Mouse (Mus musculus): ENCODE data around the gene Tmem63c.

Gene Tmem63c

DNA sequence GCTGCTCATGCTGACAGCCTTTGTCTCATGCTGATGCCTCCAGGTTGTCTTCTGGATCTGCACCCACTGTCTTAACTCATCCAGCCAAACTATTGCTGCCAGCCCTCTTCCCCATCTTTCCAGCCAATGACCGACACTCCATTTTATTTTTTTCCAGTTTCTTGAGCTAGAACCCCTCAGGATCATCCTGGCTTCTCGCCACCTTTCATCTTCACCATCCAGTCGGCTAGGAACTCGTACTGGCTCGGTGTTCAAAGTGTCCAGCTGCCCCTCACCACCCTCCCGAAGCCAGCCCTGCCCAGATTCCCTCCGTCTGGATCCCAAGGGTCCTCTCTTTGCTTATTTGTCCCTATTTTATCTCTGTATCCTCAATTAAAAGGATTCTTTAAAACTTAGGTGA, 33.7 kb downstream of the Tmem63c start:
- no peak for DNase-seq (ENCODE audit: low spot score in 2 of 2)

DNA sequence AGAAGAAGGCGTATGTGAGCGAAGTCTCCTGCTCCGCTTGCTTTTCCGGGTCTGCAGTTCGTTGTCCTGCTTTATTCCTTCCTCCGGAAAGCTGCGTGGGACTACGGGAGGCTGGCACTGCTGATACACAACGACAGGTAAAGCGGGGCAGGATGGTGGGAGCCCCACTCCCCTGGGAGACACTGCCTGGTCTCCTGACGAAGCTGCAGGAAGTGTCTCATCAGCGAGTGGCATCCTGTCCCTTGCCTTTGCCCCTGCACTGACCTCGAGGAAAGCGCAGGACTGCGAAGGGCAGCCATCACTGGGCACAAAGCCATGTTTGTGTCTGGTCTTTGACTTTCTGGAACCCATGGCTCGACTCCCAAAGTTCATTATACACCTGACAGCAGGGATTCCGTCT, 35.9 kb downstream of the Tmem63c start:
- no peak for DNase-seq (ENCODE audit: low spot score in 2 of 2)

DNA sequence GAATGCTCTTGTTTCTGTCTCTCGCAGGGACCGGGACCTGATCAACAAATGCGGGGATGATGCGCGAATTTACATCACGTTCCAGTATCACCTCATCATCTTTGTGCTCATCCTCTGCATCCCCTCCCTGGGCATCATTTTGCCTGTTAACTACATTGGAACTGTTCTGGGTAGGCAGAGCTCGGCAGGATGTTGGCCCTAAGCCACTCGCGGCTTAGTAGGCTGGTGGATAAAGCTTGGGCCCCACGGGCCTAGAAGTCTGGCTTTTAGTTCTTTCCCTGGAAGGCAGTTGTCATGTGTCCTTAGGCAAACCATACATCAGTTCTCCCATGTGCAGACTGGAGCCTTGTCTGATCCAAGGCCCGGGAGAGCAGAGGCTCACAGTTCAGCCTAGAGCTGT, 44.3 kb downstream of the Tmem63c start:
- no peak for DNase-seq (ENCODE audit: low spot score in 2 of 2)

DNA sequence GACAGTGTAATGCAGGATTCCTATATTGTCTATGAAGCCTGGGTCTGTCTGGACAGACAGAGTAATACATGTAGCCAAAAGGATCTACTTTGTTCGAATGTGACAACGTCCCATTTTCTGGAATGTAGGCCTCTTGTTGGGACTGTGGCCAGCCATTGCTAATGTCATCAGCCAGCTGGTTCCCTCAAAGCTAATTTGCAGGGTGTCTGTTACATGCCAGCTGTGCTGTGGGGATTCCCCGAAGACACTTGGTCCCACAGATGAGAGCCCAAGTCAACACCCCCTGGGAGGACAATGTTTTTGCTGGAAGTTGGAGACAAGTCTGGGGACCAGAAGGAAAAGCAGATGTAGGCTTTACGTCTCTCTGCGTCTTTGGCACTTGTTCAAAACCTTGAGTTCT, 45.3 kb downstream of the Tmem63c start:
- DNase-seq (ENCODE audit: low spot score in 2 of 2): no peak

DNA sequence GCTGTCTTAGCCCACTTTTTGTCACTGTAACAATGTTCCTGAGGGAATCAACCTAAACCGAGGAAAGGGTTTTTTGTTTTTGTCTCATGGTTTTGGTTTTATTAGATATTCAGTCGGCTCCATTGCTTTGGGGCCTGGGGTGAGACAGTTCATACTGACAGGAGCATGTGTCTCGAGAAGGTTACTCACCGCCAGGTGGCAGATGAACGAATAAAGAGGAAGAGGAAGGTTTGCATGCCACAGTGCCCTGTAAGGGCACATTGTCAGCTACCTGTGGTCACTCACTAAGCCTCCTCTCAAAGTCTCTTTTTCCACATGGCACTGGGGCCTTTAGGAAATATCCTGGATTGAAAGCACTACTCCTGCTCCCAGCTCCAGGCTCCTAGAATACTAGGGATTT, 49.4 kb downstream of the Tmem63c start:
- no peak for DNase-seq (ENCODE audit: low spot score in 2 of 2)

DNA sequence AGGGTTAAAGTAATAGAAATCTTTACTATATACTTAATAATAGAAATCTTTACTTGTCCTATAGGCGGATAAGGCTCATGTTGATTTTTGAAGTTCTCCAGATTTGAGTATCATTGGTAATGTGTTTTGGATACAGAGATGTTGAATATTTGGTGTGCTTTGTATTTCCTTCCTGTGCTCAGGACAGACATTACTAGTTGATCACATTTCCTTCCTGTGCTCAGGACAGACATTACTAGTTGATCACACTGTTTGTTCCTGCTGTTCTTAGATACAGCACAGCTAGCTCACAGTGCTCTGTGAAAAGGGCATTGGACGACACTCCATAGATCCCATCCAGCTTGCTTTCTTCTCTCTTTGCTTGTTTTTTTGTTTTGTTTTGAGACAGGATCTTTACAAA, 55.5 kb downstream of the Tmem63c start:
- no peak for DNase-seq (ENCODE audit: low spot score in 2 of 2)

DNA sequence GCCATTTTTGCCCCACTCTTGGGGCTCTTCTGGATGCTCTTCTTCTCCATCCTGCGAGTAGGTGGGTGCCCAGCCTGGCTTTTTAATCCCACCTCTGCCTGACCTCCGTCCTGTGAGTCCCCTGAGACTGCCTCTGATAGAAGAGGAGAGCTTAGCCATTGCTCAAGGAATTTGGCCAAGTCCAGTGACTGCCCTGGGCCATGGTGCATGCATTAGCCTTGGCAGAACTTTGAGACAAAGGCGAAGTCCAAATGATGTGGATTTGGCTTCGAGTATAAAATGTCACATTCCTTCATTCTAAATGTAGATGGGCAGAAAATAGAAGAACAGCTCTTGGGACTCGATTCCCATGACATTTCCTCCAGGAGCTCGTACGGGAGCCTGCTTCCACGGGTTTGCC, 61.7 kb downstream of the Tmem63c start:
- DNase-seq (ENCODE audit: low spot score in 2 of 2): no peak

DNA sequence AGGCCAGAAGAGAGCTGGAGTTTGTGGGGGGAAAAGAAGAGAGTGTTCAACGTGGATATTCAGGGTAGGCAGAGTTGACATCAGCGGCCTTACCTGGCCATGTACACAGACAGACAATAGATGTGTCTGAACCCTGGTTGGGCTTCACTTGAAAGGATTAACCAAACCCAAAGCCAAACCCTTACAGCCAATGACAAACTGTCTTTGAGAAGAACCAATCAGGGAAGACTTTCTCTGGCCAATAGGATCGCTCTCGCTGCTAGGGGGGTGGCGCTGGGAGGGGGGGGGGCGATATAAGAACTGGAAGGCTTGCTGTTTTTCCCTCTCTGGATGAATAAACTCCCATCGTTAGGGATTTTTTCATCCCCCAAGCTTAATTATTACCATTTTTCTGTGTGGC, 66.1 kb downstream of the Tmem63c start:
- no peak for DNase-seq (ENCODE audit: low spot score in 2 of 2)

DNA sequence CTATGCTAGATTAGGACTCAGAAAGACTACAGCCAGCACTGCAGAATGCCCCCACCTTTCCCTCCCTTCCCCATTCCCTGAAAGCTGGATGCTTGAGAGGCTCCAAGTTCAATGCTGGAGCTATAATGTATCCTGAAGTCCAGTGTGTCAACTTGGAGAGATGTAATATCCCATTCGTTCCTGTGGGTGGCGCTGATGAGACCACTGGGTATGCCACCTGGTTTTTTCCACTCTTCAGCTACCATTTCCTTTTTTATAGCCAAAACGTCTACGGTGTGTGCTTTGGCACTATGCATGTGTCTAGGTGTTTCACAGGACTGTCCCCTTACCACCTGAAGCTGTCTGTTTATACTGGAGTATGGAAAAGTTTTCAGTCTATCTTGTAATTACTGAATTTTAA, 67.2 kb downstream of the Tmem63c start:
- DNase-seq (ENCODE audit: low spot score in 2 of 2): no peak

DNA sequence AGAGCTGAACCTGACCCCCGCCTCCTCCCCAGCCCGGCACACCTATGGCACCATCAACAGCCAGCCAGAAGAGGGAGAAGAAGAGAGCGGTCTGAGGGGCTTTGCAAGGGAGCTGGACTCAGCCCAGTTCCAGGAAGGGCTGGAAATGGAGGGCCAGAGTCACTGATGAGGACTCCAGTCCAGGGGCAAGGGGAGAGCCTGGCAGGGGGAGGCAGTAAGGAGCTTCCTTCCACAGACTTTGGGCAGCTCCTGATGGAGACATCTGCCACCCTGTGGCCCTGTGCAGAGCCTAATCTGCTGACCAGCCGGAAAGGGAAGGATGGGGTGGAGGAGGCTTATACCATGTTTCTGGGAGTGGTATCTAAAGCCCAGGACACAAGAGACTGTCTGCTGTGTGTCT, 68.1 kb downstream of the Tmem63c start:
- no peak for DNase-seq (ENCODE audit: low spot score in 2 of 2)

DNA sequence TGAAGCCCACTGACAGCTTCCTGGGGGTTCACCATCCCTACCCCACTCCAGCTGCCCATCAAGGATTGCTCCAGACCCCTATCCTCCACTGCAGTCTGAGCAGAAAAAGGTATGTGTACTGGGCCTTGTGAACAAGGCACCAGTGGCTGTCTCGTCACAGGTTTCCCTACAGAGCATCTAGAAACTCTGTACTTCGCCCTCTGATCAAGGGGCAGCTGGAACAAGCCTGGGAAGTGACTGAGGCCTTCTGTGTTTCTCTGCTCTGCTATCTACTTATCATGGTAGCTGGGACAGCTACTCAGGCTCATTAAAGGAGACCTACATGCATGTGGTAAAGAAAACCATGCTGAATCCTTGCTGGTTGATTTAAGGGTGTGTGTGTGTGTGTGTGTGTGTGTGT, 68.6 kb downstream of the Tmem63c start:
- DNase-seq (ENCODE audit: low spot score in 2 of 2): no peak

DNA sequence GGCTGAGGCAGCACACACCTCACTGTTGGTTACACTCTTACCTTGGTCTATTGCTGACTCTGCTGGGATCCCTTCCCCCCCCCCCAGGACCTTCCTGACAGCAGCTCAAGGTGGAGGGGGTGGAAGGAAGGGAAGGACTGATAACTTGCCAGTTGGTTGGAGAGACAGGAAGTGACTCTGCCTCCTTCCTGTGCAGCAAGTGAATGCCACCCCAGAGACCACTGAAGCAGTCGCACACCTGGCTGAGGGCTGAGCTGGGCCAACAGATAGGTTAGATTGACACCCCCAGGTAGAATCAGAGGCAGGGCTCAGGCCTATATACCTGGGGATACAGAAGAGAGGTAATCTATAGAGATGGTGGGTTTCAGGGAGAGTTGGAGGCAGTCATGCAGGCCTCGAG, 70.8 kb downstream of the Tmem63c start:
- no peak for DNase-seq (ENCODE audit: low spot score in 2 of 2)

DNA sequence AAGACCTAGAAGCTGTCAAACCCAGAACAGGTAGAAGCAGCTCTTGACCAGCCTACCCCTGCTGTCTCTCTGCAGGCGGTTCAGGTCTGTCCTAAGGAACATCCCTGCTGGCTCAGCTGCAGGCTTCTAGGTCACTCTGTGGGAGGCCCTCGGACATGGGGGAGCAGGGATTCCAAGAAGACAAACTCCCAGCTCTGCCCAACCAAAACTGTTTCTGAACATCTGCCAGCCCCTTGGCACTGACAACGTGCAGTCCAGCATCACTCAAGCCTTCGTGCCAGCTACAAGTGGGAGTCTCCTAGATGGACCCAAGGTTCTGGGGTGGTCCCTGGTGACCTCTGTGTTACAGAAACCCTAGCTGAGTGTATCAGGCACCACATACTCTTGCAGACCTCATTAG, 72.1 kb downstream of the Tmem63c start:
- no peak for DNase-seq (ENCODE audit: low spot score in 2 of 2)

DNA sequence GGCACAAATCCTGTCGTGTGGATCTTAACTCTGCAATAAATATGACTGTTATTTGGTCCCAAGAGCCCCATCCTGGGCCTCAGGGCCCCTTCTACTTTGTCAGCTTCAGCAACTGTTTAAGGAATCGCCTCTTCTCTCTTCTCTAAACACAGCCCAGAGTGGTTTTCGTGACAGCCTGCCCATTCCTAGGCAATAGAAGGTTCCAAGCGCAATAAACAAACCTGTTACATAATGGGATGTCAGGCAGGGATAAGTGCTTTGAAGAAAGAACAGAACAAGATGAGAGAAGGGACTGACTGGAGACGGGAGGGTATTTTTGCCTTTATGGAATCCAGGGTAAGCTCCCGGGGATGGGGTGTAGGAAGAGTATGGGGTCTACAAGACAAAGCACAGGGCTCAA, 72.5 kb downstream of the Tmem63c start:
- no peak for DNase-seq (ENCODE audit: low spot score in 2 of 2)

DNA sequence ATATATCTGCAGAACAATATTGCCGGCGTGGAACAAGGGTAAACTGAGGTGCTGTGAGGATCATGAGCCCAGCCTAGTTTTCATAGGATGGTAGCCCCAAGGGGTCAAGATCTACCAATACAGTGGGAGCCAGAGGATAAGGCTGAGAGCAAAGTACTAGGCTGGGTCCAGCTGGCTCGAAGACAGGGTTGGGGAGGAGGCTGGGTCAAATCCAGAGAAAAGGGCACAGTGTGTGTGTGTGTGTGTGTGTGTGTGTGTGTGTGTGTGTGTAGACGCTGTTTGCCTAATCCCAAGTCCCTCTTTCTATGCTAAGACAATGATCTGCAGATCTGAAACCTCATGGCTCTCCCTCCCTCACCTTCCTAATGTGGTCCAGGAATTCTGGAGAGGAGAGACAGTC, 79.2 kb downstream of the Tmem63c start:
- DNase-seq (ENCODE audit: low spot score in 2 of 2): no peak

DNA sequence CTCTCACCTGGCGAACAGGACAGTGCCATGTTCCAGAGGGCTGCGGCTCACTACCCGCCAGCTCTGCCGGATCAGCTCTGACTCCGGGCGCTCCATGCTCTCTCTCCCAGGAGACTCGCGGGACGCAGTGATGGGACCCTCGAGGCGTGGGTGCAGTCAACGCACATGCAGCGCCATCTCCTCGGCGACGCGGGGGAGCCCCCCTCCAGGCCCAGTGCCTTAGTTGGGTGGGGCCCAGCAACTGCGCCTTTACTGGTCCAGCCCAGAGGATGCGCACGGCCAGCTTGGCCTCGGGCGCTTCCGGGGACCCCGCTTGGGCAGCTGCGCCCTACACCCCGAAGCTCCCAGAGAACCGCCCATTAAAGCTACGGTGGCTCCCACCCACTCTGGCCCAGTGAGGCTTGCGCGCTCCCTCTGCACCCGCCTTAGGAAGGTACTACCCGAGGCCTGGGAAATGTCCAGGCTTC, 81.1 kb downstream of the Tmem63c start, which contains the start of gene Ngb:
Gene Ngb (minus strand): TSS at position 375 of the 467 bp plus-strand sequence.
- DNase-seq (ENCODE audit: low spot score in 2 of 2): no peak

DNA sequence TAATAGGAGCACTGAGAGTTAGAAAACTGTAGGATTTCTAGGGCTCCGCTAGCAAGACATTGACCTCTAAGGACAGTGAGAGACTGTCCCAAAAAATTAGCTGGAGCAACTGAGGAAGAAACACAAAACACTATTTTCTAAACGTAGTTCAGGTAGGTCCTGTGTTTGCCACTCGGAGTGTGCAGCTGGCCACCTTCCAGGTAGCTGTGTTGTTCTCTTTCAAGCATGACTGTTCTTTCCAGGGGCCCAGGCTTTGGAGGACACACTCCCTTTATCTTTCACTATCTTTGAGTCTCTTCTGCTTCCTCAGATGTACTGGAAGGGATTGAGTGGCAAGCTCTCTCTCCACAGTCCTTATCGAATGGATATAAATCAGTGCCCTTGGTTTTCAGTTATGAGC, 82.3 kb downstream of the Tmem63c start:
- no peak for DNase-seq (ENCODE audit: low spot score in 2 of 2)

DNA sequence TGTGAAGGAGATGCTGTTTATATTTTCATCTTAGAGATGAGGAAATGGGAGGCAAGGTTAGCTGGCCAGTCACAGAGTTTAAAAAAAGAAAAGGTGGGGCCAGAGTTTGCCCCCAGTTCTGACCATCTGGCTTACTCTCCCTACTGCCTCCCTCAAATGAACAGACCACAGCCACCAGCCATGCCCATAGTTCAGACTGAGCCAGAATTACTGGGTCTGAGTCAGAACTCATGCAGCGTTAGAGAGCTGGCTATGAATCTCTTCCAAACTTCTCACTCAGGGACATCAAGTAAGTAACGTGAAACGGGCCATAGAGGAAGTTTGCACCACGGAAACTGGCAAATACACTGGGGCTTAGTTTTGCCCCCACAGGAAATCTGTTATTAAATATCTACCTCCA, 83.7 kb downstream of the Tmem63c start:
- no peak for DNase-seq (ENCODE audit: low spot score in 2 of 2)

DNA sequence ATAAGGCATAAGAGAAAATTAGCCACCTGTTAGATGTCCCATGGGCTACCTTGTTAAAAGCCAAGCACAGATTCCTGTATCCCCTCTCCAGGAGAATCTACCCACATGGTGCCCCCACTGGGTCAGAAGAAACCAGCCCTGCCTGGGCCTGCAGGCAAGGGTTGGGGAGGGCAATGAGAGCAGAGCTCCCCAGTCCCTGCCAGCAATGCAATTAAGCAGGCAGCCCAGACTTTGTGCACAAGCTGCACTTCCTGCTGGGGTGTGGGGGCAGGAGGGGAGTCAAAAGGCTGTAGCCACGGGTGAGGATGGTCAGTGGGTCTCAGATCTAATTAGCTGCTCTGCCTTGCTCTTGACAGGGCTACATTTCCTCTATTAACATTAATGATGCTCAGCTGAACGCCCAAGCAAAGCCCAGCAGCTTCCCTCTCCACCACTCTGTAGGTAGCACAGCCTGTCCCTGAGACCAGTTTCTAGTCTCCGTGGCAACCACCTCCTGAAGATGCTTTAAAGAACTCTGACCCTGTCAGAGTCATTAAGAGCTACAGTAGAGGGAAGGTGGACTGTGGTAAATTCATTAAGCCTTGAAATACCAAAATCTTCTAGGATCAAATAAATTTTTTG, 86.3 kb downstream of the Tmem63c start:
- no peak for DNase-seq (ENCODE audit: low spot score in 2 of 2)

DNA sequence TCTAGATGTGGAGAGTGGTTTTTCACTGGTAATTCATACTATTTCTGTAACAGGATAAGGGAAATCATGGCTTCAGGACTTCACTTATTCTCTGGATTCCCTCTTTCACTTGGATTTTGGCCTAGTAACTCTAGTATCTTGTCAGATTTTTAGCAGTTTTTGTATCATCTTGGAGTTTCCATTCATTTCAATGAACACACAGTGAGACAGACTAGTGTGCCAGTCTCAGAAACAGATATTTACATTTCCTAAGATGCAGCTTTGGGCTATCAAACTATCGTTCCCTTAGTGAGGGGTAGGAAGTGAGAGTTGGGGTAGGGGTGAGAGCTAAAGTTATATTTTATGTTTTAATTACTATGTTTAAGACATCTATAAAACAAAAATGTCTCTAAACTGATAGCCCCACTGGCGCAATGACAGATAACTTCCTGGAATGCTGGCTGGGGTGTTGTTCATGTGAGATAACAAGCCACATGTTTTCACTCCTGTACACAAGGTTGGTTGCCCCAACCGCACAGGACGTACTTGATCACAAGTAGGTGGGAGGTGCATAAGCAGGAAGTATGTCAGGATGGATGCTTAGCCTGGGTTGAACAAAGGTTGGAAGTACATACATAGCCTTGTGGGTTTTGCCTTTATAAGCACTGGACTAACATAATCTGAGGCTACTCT, 100.9 kb downstream of the Tmem63c start:
- DNase-seq (ENCODE audit: low spot score in 2 of 2): no peak

DNA sequence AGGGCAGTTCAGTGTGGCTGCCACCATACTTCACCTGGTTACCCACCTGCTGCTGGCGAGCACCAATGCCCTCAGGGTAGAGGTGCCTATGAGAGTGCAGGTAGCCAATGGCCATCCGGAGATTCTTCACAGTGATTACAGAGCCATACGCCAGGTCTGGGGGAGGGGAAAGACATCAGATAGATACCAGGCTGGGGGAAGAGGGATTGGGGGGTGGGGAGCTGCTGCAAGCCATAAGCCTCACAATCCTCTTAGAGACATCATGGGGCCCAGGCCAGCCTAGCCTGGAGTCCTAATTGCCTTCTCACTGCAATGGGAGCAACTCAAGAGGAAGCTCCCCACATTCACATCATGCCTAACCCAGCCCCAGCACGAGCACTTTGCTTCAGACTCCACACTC, 106.1 kb downstream of the Tmem63c start:
- no peak for DNase-seq (ENCODE audit: low spot score in 2 of 2)

DNA sequence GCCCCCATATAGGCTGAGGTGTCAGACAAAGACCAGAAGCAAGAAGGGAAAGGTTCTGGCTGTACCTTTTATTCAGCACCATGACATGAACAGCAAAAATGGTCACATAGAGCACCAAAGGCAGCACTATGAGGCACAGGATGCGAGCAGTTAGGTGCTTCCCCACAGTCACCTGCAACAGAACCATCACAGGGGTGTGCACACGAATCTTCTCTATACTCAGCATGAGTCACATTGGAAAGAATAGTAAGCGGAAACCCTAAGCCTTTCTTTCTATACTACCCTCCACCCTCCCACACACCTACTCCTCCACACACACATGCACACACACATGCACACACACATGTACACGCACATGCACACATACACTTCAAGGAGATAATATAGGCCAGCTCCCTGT, 109.1 kb downstream of the Tmem63c start:
- DNase-seq (ENCODE audit: low spot score in 2 of 2): no peak

DNA sequence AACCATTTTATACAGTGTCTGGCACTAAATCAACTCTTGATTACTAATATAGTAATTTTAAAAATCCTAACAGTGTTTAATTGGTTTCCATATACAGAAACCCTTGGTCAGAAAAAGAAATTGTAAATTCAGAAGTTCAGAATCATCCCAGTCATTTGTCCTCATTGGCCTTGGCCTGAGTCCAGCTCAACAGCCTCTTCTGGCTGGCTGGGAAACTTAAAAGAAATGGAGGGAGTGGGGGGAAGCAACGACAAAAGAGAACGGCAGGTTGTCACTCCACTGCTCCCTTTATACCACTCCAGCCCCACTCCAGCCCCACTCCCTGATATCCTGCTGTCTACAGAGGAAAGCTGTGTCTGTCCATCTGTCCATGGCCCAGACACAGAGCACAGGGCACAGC, 110.0 kb downstream of the Tmem63c start:
- no peak for DNase-seq (ENCODE audit: low spot score in 2 of 2)

DNA sequence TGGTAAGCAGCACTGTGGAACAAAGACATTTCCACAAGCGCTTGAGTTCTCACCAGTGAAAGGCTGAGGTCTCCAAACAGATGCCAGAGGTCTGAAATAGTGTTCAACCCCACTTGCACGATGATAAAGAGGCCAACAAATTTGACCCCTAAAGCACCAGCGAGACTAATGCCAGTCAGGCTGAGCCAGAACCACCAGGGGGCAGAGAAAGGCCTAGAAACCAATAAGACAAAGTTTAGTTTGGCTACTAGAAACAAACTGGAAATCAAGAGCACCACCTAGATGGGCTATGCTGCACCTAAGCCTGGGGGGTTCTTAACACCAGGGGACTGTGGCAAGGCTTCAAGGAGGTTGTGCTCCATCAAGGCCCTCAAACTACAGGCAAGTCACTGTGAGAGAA, 110.5 kb downstream of the Tmem63c start:
- no peak for DNase-seq (ENCODE audit: low spot score in 2 of 2)

All from right cerebral cortex, adult 2 months (tissue).